Mouse (Mus musculus) A20 (cell line): ENCODE results near the gene Rec114.
A peak's percentile ranks its signal among the peaks of the same experiment; 100 is the strongest.

Experiments used
- DNase-seq: peaks from one replicate; pipeline ENCODE4 v3.0.0-alpha.2; 2011; ENCODE audit warnings: low read depth, low spot score

Gene Rec114

DNA sequence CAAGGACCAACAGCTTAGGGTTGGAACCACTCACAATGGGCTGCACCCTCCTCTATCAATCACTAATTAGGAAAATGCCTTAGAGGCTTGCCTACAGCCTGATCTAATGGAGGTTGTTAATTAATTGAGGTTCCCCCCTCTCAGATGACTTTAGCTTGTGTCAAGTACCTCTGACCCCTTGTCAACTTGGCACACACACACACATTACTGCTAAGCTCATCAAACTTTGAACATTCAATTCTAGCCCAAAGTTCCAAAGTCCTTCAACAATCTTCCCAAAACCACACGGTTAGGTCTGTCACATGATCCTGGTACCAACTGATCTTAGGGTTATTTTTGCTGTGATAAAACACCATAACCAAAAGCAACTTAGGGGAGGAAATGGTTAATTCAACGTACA is 26.9 kb downstream of the Rec114 start:
- DNase-seq, result no peak

DNA sequence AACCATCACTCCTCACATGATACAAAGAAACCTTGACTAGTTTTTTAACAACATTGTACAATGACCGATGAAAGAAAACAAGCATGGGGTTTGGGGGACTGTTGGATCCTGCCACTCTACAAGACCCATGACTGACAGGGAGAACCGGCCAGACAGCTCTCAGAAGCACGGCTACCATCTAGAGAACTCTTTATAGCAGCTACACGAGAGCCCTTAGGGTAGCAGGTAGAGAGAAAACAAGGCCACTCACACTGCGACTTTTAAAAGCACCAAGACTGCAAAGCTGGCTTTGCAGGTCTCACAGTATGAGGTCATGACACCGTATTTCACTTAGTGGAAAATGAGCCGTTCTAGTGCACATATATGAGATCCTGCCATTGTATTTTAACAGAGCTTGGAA is 33.1 kb downstream of the Rec114 start:
- DNase-seq, result no peak

DNA sequence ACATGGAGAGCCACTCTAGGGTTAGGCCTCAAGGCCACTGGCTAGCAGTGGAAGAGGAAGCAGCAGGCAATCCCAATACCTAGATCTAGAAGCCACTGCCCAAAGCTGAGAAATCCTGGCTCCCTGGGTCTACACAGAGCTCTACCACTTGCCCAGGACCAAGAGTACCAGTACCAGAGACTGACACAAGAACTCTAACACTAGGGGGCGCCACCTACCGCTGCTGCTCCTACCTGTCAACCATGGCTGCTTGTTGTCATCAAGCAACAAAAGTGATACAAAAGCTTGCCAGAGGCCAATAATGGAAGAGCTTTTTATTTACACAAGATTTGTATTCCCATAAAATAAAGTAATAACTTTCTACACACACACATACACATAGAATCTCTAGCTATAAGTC is 33.8 kb downstream of the Rec114 start:
- DNase-seq, result peak; percentile 77

DNA sequence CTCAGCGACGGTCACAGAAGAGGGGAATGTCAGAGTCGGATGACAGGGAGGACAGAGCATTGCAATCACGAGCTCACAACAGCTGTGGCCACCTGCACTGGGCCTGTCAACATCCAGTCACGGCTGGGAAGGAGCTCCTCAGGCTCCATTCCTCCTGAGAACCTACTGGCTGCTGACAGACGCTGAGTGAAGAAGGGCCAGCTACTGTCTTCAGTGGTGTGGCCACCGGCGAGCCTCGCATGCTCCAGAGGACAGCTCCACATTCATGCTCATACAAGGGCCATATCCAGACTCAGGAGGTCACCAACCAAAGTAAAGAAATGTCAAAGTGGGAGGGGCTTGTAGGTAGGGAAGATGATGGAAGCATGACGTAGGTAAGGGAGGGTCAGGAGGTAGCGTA is 36.0 kb downstream of the Rec114 start:
- DNase-seq, result no peak

DNA sequence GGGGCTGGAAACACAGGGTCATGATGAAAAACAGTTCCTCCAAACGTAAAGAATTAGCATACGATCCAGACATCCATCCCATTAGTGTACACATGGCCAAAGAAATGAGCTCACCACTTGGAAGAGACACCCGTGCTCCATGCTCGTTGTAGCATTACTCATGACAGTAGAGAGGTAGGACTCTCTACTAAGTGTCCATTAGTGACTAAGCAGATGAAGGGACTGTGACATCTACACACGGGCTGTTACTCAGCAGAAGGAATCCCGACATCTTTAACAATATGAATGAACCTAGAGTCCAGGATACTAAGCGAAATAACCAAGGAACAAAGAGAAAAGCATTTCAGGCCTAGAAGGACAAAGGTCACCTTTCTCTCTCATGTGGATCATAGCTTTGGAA is 37.7 kb downstream of the Rec114 start:
- DNase-seq, result no peak

DNA sequence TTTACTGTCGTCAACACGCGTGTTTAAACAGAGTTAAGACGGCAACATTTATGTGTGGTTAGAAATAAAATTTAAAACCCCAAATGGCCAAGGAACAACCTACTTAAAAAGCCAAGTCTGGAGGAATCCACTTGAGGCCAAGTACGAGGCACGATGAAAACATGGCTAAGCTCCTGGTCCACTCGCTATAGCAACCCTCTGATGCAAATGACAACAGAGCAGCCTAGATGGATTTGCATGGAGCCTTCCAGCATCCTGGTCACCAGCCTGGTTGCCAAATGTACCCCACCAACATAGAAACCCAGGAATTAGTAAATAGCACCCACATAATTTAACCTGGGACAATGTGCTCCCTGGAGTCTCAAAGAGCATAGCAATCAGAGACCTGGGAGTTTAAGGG is 40.0 kb downstream of the Rec114 start:
- DNase-seq, result no peak

DNA sequence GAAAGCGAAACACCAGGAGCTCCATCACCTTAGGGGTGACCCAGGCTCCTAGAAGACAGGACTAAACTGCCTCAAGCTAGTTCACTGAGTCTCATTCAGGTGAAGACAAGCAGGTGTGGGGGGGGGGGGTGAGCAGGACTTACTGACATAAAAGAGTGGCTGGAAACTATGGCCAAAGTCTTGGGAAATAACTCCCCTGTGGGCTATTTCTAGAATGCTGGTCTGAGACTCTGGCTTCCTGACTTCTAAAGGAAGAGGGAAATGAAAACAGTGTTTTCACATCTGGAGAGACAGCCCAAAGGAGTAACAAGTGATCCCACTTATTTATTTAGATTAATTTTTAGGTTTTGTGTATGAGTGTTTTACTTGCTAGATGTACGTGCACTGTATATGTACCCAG is 42.0 kb downstream of the Rec114 start:
- no peak for DNase-seq

DNA sequence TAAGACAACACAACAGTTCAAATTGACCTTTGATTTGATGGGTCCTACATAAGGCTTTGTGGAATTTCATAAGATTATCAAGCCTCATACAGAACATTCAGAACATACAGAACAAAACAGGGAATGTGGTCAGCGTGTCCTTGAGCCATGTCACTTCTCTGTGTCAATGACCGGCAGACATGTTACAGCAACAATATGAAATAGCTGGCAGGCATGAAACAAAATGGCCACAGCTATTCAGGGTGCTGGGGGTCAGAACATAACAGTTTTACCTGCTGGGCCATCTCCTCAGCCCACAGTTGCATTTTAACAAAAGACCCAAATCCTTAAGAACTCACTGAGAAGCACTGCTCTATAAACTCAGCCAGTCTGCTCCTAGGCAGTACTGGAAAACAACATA is 45.3 kb downstream of the Rec114 start:
- DNase-seq, result no peak

- no peak for DNase-seq
Measured at GRCm38 (mm10) chr9:58691471-58691870, 52.3 kb downstream of the Rec114 start.

- no peak for DNase-seq
Measured at GRCm38 (mm10) chr9:58690701-58691100, 53.1 kb downstream of the Rec114 start.

DNA sequence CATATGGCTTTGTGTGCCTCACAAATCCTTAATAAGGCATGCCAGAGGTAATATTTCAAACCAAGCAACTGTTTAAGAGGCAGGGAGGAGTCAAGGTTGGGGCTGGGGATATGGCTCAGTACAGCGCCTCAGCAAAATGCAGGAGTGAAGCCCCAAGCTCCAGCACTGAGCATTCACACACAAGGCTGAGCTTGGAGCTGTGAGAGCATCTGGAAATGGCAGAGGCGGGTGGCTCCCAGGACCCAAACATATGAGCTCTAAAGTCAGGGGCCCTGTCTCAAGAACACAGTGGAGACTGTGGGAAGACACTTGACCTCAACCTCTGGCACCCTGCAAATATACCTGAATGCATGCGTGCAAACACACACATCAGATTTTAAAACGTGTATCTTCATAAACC is 55.7 kb downstream of the Rec114 start:
- no peak for DNase-seq

DNA sequence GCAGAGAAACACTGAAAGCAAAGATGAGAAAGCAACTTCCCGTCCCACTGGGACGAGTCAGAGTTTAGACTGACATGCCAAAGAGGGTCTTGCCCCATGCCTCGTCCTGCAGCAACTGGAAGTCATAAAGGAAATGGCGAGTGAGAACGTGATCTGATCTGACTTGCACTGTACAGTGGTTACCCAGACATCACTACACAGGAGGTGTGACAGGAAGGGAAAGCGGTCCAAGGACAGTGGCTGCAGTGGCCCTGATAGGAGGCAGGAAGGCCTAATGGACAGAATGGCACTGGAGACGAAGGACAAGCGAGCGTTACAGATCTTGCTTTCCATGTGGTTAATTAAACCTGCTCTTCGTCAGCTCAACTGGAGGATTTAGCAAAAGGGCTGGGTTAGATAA is 58.5 kb downstream of the Rec114 start:
- no peak for DNase-seq

GRCm38 (mm10) chr9:58683372-58683771 is 60.4 kb downstream of the Rec114 start:
- DNase-seq, result peak; percentile 57

- no peak for DNase-seq
Measured at GRCm38 (mm10) chr9:58682106-58682505, 61.7 kb downstream of the Rec114 start.

- DNase-seq, result no peak
Measured at GRCm38 (mm10) chr9:58681411-58681810, 62.4 kb downstream of the Rec114 start.

GRCm38 (mm10) chr9:58675371-58675770 is 68.4 kb downstream of the Rec114 start:
- DNase-seq, result no peak

GRCm38 (mm10) chr9:58674736-58675135 is 69.0 kb downstream of the Rec114 start:
- no peak for DNase-seq

DNA sequence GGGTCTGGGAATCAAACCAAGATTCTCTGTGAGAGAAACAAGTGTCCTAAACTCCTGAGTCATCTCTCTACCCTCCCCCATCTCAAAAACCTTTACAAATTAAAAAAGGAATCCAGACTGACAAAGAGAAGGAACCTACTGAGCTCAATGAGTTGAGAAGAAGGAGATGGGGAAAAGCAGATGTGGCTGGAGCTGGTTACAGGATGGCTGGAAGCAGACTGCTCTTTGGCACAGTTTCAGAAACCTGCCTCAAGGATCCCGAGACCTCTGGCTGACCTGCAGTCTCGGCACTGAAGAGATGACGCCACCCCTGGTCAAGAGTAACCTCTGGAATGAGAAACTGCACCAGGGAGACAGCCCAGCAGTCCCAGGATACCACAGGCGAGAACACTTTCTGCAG is 71.3 kb downstream of the Rec114 start:
- DNase-seq, result no peak

GRCm38 (mm10) chr9:58669819-58670218 is 73.9 kb downstream of the Rec114 start:
- DNase-seq, result no peak

- DNase-seq, result no peak
Measured at GRCm38 (mm10) chr9:58669071-58669470, 74.7 kb downstream of the Rec114 start.

DNA sequence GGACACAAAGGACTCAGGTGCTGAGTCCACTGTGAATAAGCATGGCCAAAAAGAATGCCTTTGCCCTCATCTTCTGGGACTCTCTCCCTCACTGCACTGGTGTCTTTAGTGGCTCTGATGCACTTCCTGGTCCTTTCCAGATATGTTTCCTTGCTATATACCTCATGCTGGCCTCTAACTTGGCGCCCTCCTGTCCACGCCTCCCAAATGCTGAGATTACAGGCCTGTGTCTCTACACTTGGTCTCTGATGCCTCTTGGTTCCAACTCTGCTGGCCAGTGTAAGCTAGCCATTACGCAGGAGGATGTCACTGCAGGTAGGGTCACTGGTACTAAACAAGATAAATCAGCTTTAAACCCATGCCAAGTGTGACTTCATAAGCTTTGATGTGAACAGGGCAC is 75.6 kb downstream of the Rec114 start:
- no peak for DNase-seq

DNA sequence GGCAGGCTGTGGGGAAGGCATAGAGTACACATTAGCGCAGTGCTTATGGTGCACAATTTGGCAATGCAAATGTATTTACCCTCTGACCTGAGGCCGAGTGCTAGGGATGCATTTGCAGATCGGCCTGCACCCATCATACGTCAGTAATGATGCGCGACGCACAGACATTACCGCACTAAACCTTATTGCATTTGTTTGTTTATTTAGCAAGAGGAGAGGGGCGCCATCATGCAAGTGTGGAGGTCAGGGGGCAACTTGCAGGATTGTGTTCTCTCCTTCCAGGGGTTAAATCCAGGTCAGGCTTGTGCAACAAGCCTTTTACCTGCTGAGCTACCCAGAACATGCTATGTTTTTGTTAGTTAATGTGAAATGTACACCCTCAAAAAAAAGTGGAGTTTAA is 76.5 kb downstream of the Rec114 start:
- no peak for DNase-seq

DNA sequence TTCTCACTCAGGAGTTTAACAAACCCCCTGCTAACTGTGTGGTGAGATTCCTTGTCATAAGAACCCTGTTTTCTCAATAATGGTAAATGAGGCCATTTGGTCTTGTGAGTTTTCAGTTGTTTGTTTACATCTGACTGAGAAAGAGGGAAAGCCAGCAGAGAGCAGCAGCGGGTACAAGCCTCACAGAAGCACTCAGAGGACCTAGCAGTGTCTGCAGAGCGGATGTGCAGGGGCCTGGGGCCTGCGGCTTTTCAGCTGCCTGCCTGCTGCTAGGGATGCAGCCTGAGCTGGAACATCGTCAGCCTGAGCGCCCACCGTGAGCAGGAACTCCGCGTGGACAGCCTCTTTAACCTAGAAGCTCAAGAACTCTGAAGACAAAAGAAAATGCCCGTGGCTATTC is 77.6 kb downstream of the Rec114 start:
- DNase-seq, result no peak

DNA sequence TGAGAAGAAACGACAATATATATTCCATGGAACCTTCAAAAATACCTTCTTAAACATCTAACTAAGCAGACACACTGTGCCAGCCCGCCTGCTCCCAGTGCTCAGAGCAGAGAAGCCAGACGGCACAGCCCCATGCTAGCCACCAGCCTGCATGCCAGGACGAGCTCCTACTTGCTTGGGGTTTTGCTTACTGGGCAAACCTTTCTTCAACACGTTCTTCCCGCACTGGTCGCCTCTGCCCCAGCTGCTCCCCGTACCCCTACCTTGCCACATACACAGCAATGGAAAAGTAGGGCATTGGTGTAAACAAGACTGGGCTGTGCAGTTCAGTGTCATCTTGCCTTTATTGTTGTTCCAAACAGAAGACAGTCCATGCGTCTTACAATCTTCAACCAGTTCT is 78.3 kb downstream of the Rec114 start:
- DNase-seq, result no peak

- DNase-seq, result no peak
Measured at GRCm38 (mm10) chr9:58662791-58663190, 81.0 kb downstream of the Rec114 start.
